Mouse (Mus musculus) heart, embryonic 14.5 days (tissue): ENCODE measurements around the gene Pus7l. TPM values are rescaled to one million over a fixed set of nuclear protein-coding genes. Genes with fewer than 3 reads are reported as not detected.

Experiments
- ATAC-seq: fragments of 200-750 bp; cut with Nextera tagmentation; 2 replicates; pipeline ENCODE4 v1.8.0; 2017; ENCODE audit warnings: low read depth, moderate TSS enrichment; ENCODE audit not compliant: insufficient number of reproducible peaks, insufficient read depth, low FRiP score
- H3K27ac ChIP-seq, 2 experiments: fragments of 200-500 bp in 1 of 2; fragments of 300-500 bp in 1 of 2; sonication (generic) in 1 of 2; replicated peaks in 1 of 2; 2 replicates each; pipeline ENCODE4 v1.5.1; 2012 to 2014; ENCODE audit warnings: low read depth in 2 of 2, low read length in 2 of 2, control low read depth in 1 of 2, mild to moderate bottlenecking in 1 of 2, mixed read lengths in 1 of 2; ENCODE audit not compliant: control insufficient read depth in 1 of 2, insufficient read depth in 1 of 2
- H3K27me3 ChIP-seq: fragments of 300-500 bp; sonication (generic); 2 replicates; pipeline ENCODE4 v1.6.1; 2014; ENCODE audit warnings: mild to moderate bottlenecking, low read length, control low read depth; ENCODE audit not compliant: control insufficient read depth, insufficient read depth
- H3K36me3 ChIP-seq: fragments of 300-500 bp; sonication (generic); 2 replicates; pipeline ENCODE4 v1.6.1; 2014; ENCODE audit warnings: mild to moderate bottlenecking, control low read depth, low read length, mixed read lengths; ENCODE audit not compliant: control insufficient read depth, insufficient read depth
- H3K4me1 ChIP-seq, 2 experiments: fragments of 200-500 bp in 1 of 2; fragments of 300-500 bp in 1 of 2; sonication (generic) in 1 of 2; 2 replicates each; pipeline ENCODE4 v1.6.1; 2012 to 2014; ENCODE audit warnings: low read length in 2 of 2, control low read depth in 1 of 2, mixed read lengths in 1 of 2; ENCODE audit not compliant: control insufficient read depth in 2 of 2, insufficient read depth in 2 of 2
- H3K4me2 ChIP-seq: fragments of 300-500 bp; sonication (generic); 2 replicates; pipeline ENCODE4 v1.6.1; 2014; ENCODE audit warnings: mild to moderate bottlenecking, low read length
- H3K4me3 ChIP-seq, 2 experiments: fragments of 200-500 bp in 1 of 2; fragments of 300-500 bp in 1 of 2; sonication (generic) in 1 of 2; 2 replicates each; pipeline ENCODE4 v1.5.1; 2012 to 2014; ENCODE audit warnings: low read length in 2 of 2, mild to moderate bottlenecking in 2 of 2, control low read depth in 1 of 2, low read depth in 1 of 2, moderate library complexity in 1 of 2; ENCODE audit not compliant: control insufficient read depth in 1 of 2, insufficient read depth in 1 of 2
- H3K9ac ChIP-seq: fragments of 300-500 bp; sonication (generic); 2 replicates; pipeline ENCODE4 v1.6.1; 2014; ENCODE audit warnings: mild to moderate bottlenecking, low read length
- H3K9me3 ChIP-seq: fragments of 300-500 bp; sonication (generic); 2 replicates; pipeline ENCODE4 v1.6.1; 2016; ENCODE audit warnings: low read length, control low read depth; ENCODE audit not compliant: control insufficient read depth
- WGBS: fragments of 180-500 bp; shearing (Covaris S2); extraction: QIAGEN DNeasy Blood & Tissue Kit; methylation state at CpG from one replicate; pipeline ENCODE4 v1.1.7; 2014; 5-methylcytosine and 5-hydroxymethylcytosine counted together
- polyA plus RNA-seq: library from polyadenylated mRNA; unstranded; fragments of >200 nt; fragmentation: Nextera tagmentation; extraction: Ambion mirVana; gene quantifications from 2 replicates; pipeline ENCODE4 v1.2.1, GENCODE M21; 2014

Gene Pus7l
- 4.1 and 4.5 TPM in 2 replicates for polyA plus RNA-seq

GRCm38 (mm10) chr15:94543409-94544051 lies at the start of gene Pus7l, which contains the start of gene Irak4:
TSS of gene Pus7l (minus strand) at chr15:94543547.
TSS of gene Irak4 (plus strand) at chr15:94543643.
- ATAC-seq = peak; percentile 99
- 0% methylated on average over 45 of the region's 45 CpGs for WGBS
- Histone ChIP-seq H3K27ac (peak within 1 kb of the TSS; percentile 66 to 73), H3K4me1 (peaks cover 2 to 4% of the 10 kb centered on the region in 2 experiments; a peak in 2 of 4 replicates), H3K4me2 (peak within 1 kb of the TSS; percentile 84), H3K27me3 (no peaks in the 10 kb centered on the region), H3K9me3 (no peaks in the 10 kb centered on the region), H3K36me3 (0 out of 2 replicates have a peak, but pooled peaks cover 3% of the 10 kb centered on the region), H3K9ac (peak within 1 kb of the TSS; percentile 84), H3K4me3 (peak within 1 kb of the TSS; percentile 93 to 96)

GRCm38 (mm10) chr15:94591356-94591755 lies 48.0 kb upstream of the Pus7l start:
- H3K4me2 ChIP-seq = no peak overlapping the region
- no peaks in the 10 kb centered on the region for H3K27me3 ChIP-seq
- no peak for ATAC-seq
- H3K27ac ChIP-seq = no peak overlapping the region
- H3K36me3 ChIP-seq = peaks cover 4% of the 10 kb centered on the region
- no peak overlapping the region for H3K9ac ChIP-seq
- no peak overlapping the region for H3K4me3 ChIP-seq
- H3K9me3 ChIP-seq = no peaks in the 10 kb centered on the region
- 87% methylated on average over 4 of the region's 4 CpGs for WGBS
- peaks cover 0 to 11% of the 10 kb centered on the region in 2 experiments; a peak in 1 of 4 replicates for H3K4me1 ChIP-seq

- Histone ChIP-seq H3K9ac (peak overlapping the region; percentile 56), H3K4me2 (peak overlapping the region; percentile 66), H3K4me3 (peak overlapping the region; percentile 31 to 96), H3K9me3 (no peaks in the 10 kb centered on the region), H3K27me3 (no peaks in the 10 kb centered on the region), H3K27ac (no peak overlapping the region), H3K4me1 (peaks cover 0 to 11% of the 10 kb centered on the region in 2 experiments; a peak in 1 of 4 replicates), H3K36me3 (peaks cover 17% of the 10 kb centered on the region)
- WGBS = 15% methylated on average over 8 of the region's 8 CpGs
- ATAC-seq = no peak
These were observed 46.7 kb upstream of the Pus7l start for GRCm38 (mm10) chr15:94590083-94590482.

- under 1% methylated on average over 65 of the region's 70 CpGs for WGBS
- ATAC-seq = peak; percentile 99
- peaks cover 0 to 11% of the 10 kb centered on the region in 2 experiments; a peak in 1 of 4 replicates for H3K4me1 ChIP-seq
- H3K27ac ChIP-seq = peak within 1 kb of the TSS; percentile 61 to 71
- H3K27me3 ChIP-seq = no peaks in the 10 kb centered on the region
- H3K9ac ChIP-seq = peak within 1 kb of the TSS; percentile 96
- H3K4me3 ChIP-seq = peak within 1 kb of the TSS; percentile 96 to 99
- peak within 1 kb of the TSS; percentile 79 for H3K4me2 ChIP-seq
- no peaks in the 10 kb centered on the region for H3K9me3 ChIP-seq
- H3K36me3 ChIP-seq = peaks cover 23% of the 10 kb centered on the region
These were observed 46.1 kb upstream of the Pus7l start, which contains the start of gene Twf1 for GRCm38 (mm10) chr15:94589219-94590075. TSS of gene Twf1 (minus strand) at chr15:94589889.

GRCm38 (mm10) chr15:94587826-94588715 lies 44.7 kb upstream of the Pus7l start:
- no peak overlapping the region for H3K27ac ChIP-seq
- WGBS = 87% methylated on average over 9 of the region's 9 CpGs
- H3K4me2 ChIP-seq = peak overlapping the region; percentile 79

GRCm38 (mm10) chr15:94584738-94585137 lies 41.4 kb upstream of the Pus7l start:
- Histone ChIP-seq H3K4me1 (peaks cover 0 to 8% of the 10 kb centered on the region in 2 experiments; a peak in 1 of 4 replicates), H3K27me3 (no peaks in the 10 kb centered on the region), H3K36me3 (peaks cover 69% of the 10 kb centered on the region), H3K4me3 (no peak overlapping the region), H3K9ac (no peak overlapping the region), H3K4me2 (no peak overlapping the region), H3K9me3 (no peaks in the 10 kb centered on the region), H3K27ac (no peak overlapping the region)
- 85% methylated on average over 4 of the region's 4 CpGs for WGBS
- no peak for ATAC-seq

More at GRCm38 (mm10) chr15:94587826-94588715, 44.7 kb upstream of the Pus7l start:
- peak overlapping the region in 1 of 2 experiments; percentile 96; a peak in 1 of 4 replicates for H3K4me3 ChIP-seq
- no peak for ATAC-seq
- no peaks in the 10 kb centered on the region for H3K9me3 ChIP-seq
- no peaks in the 10 kb centered on the region for H3K27me3 ChIP-seq
- H3K36me3 ChIP-seq = peaks cover 37% of the 10 kb centered on the region
- peak overlapping the region; percentile 96 for H3K9ac ChIP-seq
- peaks cover 0 to 11% of the 10 kb centered on the region in 2 experiments; a peak in 1 of 4 replicates for H3K4me1 ChIP-seq
